Mouse (Mus musculus) lung, postnatal 0 days (tissue): ENCODE measurements around the gene Ncoa4. TPM values are rescaled to one million over a fixed set of nuclear protein-coding genes. Genes with fewer than 3 reads are reported as not detected.
A peak's percentile ranks its signal among the peaks of the same experiment; 100 is the strongest.
"Not testable (repeated sequence)": the region's sequence is repeated elsewhere in the genome, so short reads cannot be mapped to it uniquely, and the experiment has no call there.

Experiments
- ATAC-seq: fragments of 200-750 bp; cut with Nextera tagmentation; 2 replicates; pipeline ENCODE4 v1.8.0; 2017; ENCODE audit warnings: moderate library complexity
- DNase-seq: peaks from one replicate; pipeline ENCODE4 v3.0.0-alpha.2; 2016; ENCODE audit warnings: low spot score
- H3K27ac ChIP-seq: fragments of 300-500 bp; sonication (generic); 2 replicates; pipeline ENCODE4 v1.5.1; 2014; ENCODE audit warnings: antibody characterized with exemption, mild to moderate bottlenecking, low read length, mixed read lengths
- H3K27me3 ChIP-seq: fragments of 300-500 bp; sonication (generic); replicated peaks from 2 replicates; pipeline ENCODE4 v1.6.1; 2014; ENCODE audit warnings: low read length, mixed read lengths; ENCODE audit not compliant: insufficient read depth
- H3K36me3 ChIP-seq: fragments of 300-500 bp; sonication (generic); 2 replicates; pipeline ENCODE4 v1.6.1; 2014; ENCODE audit warnings: low read length, mixed read lengths; ENCODE audit not compliant: insufficient read depth
- H3K4me1 ChIP-seq: fragments of 300-500 bp; sonication (generic); 2 replicates; pipeline ENCODE4 v1.6.1; 2014; ENCODE audit warnings: antibody characterized with exemption, low read depth, low read length, mixed read lengths; ENCODE audit not compliant: insufficient read depth
- H3K4me2 ChIP-seq: fragments of 300-500 bp; sonication (generic); replicated peaks from 2 replicates; pipeline ENCODE4 v1.6.1; 2014; ENCODE audit warnings: low read depth, mild to moderate bottlenecking, low read length, moderate library complexity, mixed read lengths
- H3K4me3 ChIP-seq: fragments of 300-500 bp; sonication (generic); 2 replicates; pipeline ENCODE4 v1.5.1; 2014; ENCODE audit warnings: low read depth, low read length
- H3K9ac ChIP-seq: fragments of 300-500 bp; sonication (generic); replicated peaks from 2 replicates; pipeline ENCODE4 v1.6.1; 2014; ENCODE audit warnings: low read depth, mild to moderate bottlenecking
- H3K9me3 ChIP-seq: fragments of 300-500 bp; sonication (generic); 2 replicates; pipeline ENCODE4 v1.6.1; 2016; ENCODE audit warnings: low read length, mixed read lengths
- CTCF ChIP-seq: IDR thresholded peaks from 2 replicates; pipeline ENCODE4 v1.5.1; 2016; ENCODE audit warnings: antibody characterized with exemption, mild to moderate bottlenecking
- EP300 ChIP-seq: IDR thresholded peaks from 2 replicates; pipeline ENCODE4 v1.6.1; 2016; ENCODE audit warnings: antibody characterized with exemption, mild to moderate bottlenecking, control low read depth
- WGBS: fragments of 180-500 bp; shearing (Covaris S2); extraction: QIAGEN DNeasy Blood & Tissue Kit; methylation state at CpG from one replicate; pipeline ENCODE4 v1.1.7; 2014; 5-methylcytosine and 5-hydroxymethylcytosine counted together
- polyA plus RNA-seq: library from polyadenylated mRNA; unstranded; fragments of >200 nt; fragmentation: Nextera tagmentation; extraction: Ambion mirVana; gene quantifications from 2 replicates; pipeline ENCODE4 v1.2.1, GENCODE M21; 2015

Gene Ncoa4
- polyA plus RNA-seq, 1 experiment from 2014 or later, result 73.5 TPM

DNA sequence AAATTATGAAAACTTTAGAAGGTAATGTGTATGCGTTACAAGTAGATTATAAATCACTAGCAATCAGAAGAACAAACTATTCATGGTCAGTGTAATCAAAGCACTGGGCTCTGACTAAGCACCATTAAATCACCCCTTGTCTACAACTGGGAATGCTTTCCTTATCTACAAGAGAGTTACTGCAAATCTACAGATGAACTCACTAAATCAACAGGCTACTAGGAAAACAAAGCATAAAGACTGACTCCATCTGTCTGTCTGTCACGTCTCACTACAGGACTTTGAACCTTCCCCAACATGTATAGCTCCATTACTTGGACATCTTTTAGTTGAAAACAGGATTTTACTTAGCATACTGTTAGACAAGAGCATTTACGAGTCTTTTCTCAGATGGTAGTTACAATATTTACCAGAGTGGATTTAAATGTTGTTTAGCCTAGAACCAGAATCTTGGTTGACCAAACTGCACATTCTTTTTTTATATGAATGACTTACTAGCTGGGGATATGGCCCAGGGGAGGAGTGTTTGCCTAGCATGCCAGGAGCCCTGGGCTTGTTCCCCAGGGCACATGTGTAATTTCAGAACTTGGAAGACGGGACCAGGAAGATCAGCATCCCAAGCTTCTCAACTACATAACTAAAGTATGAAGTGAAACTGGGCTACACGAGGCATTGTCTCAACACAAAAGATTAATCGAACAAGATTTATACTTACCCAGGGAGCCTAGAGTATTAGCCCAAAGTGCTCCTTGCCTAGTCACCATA, 31.1 kb downstream of the Ncoa4 start:
- Histone ChIP-seq H3K4me3 (no peak overlapping the region), H3K27me3 (no peaks in the 10 kb centered on the region), H3K9ac (no peak overlapping the region), H3K9me3 (no peaks in the 10 kb centered on the region), H3K36me3 (peaks cover 33% of the 10 kb centered on the region; the same call in 1 of the 2 replicates), H3K27ac (no peak overlapping the region), H3K4me1 (no peaks in the 10 kb centered on the region), H3K4me2 (no peak overlapping the region)
- TF ChIP-seq EP300, result no peak
- TF ChIP-seq CTCF, result no peak
- 89% methylated on average over 6 of the region's 6 CpGs for WGBS
- ATAC-seq (no peak), DNase-seq (no peak)

- Histone ChIP-seq H3K9me3 (no peaks in the 10 kb centered on the region), H3K27ac (no peak overlapping the region), H3K4me3 (no peak overlapping the region), H3K4me1 (no peaks in the 10 kb centered on the region), H3K4me2 (no peak overlapping the region), H3K36me3 (peaks cover 31% of the 10 kb centered on the region; the same call in 1 of the 2 replicates), H3K9ac (no peak overlapping the region), H3K27me3 (no peaks in the 10 kb centered on the region)
- TF ChIP-seq EP300, result no peak
- no peak for TF ChIP-seq CTCF
- 91% methylated on average over 5 of the region's 5 CpGs for WGBS
- DNase-seq (no peak), ATAC-seq (no peak)
Observed at GRCm38 (mm10) chr14:32191926-32192325, 32.3 kb downstream of the Ncoa4 start.

DNA sequence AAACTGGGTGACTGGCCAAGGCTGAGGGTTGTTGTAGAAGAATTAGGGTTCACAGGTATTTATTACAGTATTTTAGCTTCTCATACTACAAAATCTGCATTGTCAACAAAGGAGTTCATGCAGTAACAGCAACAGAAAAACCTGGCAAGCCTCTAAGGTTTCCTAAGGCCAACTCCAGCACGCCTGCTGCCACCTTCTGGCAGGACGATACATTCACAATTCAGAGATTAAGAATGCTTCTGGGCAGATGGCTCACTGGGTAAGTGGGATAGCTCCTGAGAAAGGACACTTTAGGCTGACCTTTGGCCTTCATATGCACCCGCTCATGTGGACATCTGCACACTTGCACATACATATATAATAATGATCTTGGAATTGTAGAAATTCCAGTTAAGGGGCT, 32.8 kb downstream of the Ncoa4 start:
- WGBS, result 36% methylated on average over 3 of the region's 3 CpGs
- Histone ChIP-seq H3K36me3 (peaks cover 36% of the 10 kb centered on the region; the same call in 1 of the 2 replicates), H3K4me1 (no peaks in the 10 kb centered on the region), H3K4me3 (no peak overlapping the region), H3K27ac (no peak overlapping the region), H3K27me3 (no peaks in the 10 kb centered on the region), H3K4me2 (no peak overlapping the region), H3K9me3 (no peaks in the 10 kb centered on the region), H3K9ac (no peak overlapping the region)
- TF ChIP-seq CTCF (peak; percentile 83), EP300 (no peak)
- ATAC-seq (0 out of 2 replicates have a peak, but pooled peaks have one; percentile 16), DNase-seq (peak; percentile 87)

DNA sequence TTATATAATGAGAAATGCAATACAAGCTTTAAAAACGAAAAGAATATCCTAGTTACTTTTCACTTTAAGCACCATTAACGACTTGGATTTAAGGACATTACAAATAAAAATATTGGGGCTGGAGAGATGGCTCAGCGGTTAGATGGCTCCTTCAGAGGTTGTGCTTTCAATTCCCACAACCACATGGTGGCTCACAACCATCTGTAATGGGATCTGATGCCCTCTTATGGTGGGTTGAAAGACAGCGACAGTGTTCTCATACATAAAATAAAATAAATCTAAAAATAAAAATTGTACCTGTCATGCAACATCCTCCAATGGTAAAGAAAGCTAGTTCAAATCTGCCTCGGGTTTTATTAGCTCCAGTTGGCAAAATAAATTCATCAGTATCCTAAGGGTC, 33.9 kb downstream of the Ncoa4 start:
- TF ChIP-seq CTCF, result peak; percentile 24; the same call in 1 of the 2 replicates
- not testable (repeated sequence) for DNase-seq, H3K4me1 ChIP-seq, H3K27me3 ChIP-seq, H3K9ac ChIP-seq, H3K9me3 ChIP-seq, ATAC-seq, H3K27ac ChIP-seq, H3K4me3 ChIP-seq, H3K4me2 ChIP-seq
- 78% methylated on average over 5 of the region's 5 CpGs for WGBS
- peaks cover 35% of the 10 kb centered on the region; the same call in 1 of the 2 replicates for H3K36me3 ChIP-seq

- ATAC-seq, result peak; percentile 37
- peak overlapping the region; percentile 76 for H3K27ac ChIP-seq
- peak; percentile 42 for DNase-seq
Observed at GRCm38 (mm10) chr14:32201354-32201753, 41.7 kb downstream of the Ncoa4 start.

DNA sequence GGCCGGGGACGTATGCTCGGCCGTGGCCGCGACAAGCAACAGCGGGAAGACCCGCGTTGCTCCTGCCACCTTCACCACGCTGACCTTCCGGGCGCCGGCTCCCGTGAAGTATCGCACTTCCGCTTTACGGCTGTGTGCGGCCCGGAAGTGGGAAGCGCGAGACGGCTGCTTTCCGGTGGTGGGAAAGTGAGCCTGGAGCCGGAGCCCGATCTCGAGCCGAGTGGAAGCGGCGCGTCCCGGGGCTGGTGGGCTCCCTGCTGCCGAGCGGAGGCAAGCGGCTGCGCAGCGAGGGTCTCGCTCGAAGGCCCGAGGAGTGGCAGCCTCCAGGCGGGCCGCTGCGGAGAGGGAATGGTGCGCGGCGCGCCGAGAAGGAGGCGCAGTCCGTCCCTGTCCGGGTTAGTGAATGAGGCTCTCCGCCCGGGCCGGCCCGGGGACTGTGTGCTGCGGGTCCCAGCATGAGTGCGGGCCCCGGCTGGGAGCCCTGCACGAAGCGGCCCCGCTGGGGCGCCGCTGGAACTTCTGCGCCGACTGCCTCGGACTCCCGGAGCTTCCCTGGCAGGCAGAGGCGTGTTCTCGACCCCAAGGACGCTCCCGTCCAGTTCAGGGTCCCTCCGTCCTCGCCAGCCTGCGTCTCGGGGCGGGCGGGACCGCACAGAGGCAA, 42.3 kb downstream of the Ncoa4 start, which contains the start of the genes Timm23 and Parg:
Timm23 (minus strand) TSS at position 108 of the 661 bp plus-strand sequence.
Parg (plus strand) TSS at position 159 of the 661 bp plus-strand sequence.
- Histone ChIP-seq H3K9ac (peak within 1 kb of the TSS; percentile 89), H3K4me1 (peaks cover 19% of the 10 kb centered on the region; the same call in 1 of the 2 replicates), H3K27me3 (no peaks in the 10 kb centered on the region), H3K4me3 (peak within 1 kb of the TSS; percentile 99), H3K4me2 (peak within 1 kb of the TSS; percentile 92), H3K9me3 (no peaks in the 10 kb centered on the region), H3K36me3 (peaks cover 11% of the 10 kb centered on the region; the same call in 1 of the 2 replicates), H3K27ac (peak within 1 kb of the TSS; percentile 81)
- ATAC-seq (peak; percentile 97), DNase-seq (peak; percentile 95)
- TF ChIP-seq EP300 (no peak), CTCF (no peak)
- WGBS, result 2% methylated on average over 61 of the region's 77 CpGs

More at GRCm38 (mm10) chr14:32201354-32201753, 41.7 kb downstream of the Ncoa4 start:
- Histone ChIP-seq H3K4me2 (peak overlapping the region; percentile 57), H3K4me3 (peak overlapping the region; percentile 99), H3K9ac (peak overlapping the region; percentile 89), H3K36me3 (peaks cover 14% of the 10 kb centered on the region; the same call in 1 of the 2 replicates), H3K27me3 (no peaks in the 10 kb centered on the region), H3K9me3 (no peaks in the 10 kb centered on the region), H3K4me1 (peaks cover 19% of the 10 kb centered on the region; the same call in 1 of the 2 replicates)
- WGBS, result under 1% methylated on average over 25 of the region's 26 CpGs
- TF ChIP-seq EP300, result no peak
- TF ChIP-seq CTCF, result no peak
